Mouse (Mus musculus): ENCODE measurements at regions not wholly inside any gene's neighbourhood (a gene's known extent, or its start where the extent isn't known, plus 50 kb on each side); places are given as distances from the start of the nearest gene placed in this dataset.

- TF ChIP-seq CTCF (IDR thresholded peaks at IDR 0.05; ENCODE audit: low read depth) (no peak), EP300 (optimal IDR thresholded peaks at IDR 0.05) (no peak)
Observed at GRCm38 (mm10) chr2:53474455-53474854, 282.9 kb downstream of the Arl6ip6 start.
